Mouse (Mus musculus): Measurements from ENCODE around the gene Trim6.
A peak's percentile ranks its signal among the peaks of the same experiment; 100 is the strongest.
"Not testable (repeated sequence)": the region's sequence is repeated elsewhere in the genome, so short reads cannot be mapped to it uniquely, and the experiment has no call there.

Gene Trim6

DNA sequence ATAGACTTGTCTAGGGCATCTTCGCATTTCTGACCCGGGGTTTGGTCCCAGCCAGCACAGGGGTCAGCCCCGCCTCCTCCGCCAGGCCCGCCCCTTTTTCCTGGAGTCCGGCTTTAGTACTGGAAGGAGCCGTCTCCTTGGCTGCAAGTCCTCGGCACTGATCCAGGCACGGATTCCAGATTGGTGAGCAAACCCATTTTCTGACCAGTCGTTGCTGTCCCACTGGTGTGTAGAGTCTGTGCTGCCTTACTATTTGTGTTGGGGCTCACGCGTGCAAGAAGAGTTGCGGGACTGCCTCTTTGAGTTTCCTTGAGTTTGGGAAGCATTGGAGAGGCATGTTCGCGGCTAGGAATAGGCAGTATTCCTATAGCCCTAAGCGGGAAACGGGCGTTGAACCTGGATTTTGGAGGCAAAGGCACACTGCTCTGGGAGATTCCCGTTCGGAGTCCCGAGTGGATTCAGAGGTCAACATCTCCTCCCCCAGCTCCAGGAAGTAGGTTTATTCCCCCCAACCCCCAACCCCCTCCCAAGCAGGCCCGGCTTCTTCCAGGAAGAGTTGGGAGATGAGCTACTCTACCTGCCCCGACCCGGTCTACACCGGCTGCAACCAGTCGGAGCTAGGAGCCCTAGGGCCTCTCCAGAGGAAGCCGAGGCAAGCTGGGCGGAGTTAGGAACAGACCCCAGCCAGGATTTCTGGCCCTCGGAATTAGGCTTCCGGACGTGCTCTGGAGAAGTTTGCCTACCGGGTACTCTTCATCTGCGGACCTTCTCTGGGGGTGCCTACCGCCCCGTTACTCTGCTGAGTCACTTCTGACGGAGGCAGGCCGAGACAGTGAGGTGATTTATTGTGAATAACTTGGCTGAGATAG is at the start of gene Trim6:
Gene Trim6 (plus strand): TSS at position 93 of the 869 bp plus-strand sequence.
- DNase-seq (ENCODE audit: low spot score), result peak; percentile 62

GRCm38 (mm10) chr7:104169634-104170204 is 48.9 kb upstream of the Trim6 start:
- no peak for DNase-seq (ENCODE audit: low spot score)

GRCm38 (mm10) chr7:104175085-104175484 is 43.5 kb upstream of the Trim6 start:
- no peak for DNase-seq (ENCODE audit: low spot score)

GRCm38 (mm10) chr7:104178422-104179054 is 40.1 kb upstream of the Trim6 start:
- DNase-seq (ENCODE audit: low spot score), result no peak

DNA sequence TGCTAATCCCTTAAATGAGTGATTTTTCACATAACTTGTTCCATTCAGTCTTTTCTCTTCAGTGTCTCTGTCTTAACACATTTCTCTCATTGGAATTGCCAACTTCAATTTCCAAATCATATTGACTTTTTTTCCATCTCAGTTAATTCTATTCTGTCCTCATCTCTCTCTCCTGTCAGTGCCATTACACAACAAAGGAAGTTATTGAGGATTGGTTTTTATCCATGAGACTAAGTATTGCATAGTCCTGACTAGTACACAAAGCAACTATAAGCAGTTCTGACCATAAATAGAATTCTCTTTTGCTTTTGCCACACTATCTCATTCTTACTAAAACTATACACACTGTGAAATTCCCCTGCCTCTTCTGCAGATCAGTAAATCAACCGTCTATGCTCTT is 39.5 kb upstream of the Trim6 start:
- no peak for DNase-seq (ENCODE audit: low spot score)

GRCm38 (mm10) chr7:104183292-104183691 is 35.3 kb upstream of the Trim6 start, which contains the start of gene Olfr648:
TSS of gene Olfr648 (minus strand) at chr7:104183392.
- no peak for DNase-seq (ENCODE audit: low spot score)

GRCm38 (mm10) chr7:104191275-104191674 is 27.3 kb upstream of the Trim6 start:
- DNase-seq (ENCODE audit: low spot score), result no peak

DNA sequence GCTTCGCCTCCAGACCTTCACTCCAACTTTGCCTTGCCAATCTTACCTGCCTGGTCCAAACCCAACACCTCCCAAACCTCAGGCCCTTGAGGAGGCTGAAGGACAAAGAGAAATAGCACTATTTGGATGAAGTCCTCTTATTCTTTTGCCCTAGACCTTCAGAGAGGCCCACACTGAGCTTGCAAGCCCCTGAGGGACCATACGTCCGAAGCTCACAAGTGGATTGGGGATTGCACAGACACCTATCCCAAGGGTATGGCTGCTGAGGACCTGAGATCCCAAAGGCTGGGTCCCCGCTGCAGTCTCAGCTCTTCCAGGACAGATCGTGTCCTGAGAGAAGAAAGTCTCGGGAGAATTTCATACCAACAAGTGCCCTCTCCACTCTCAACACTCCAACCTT is 22.7 kb upstream of the Trim6 start, which contains the start of gene Olfr649:
Gene Olfr649 (minus strand): TSS at position 101 of the 400 bp plus-strand sequence.
- no peak for DNase-seq (ENCODE audit: low spot score)

DNA sequence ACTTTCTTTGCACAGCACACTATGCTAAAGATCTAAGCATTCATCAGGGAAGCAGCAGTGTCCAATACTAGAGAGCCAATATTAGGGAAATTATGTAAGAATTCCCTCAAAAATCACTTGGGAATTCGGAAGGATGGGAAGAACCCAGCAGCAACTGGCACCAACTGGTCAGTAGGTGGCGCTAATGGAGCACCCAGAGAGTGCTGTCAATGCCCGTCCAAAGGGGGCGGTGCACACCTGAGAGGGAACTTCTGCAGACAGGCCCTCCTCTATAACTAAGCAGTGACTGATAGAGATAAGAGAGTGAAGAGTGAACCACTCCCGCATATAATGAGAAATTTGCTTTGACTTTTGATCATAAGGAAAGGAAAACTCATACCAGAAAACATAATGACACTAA is 18.8 kb upstream of the Trim6 start:
- peak; percentile 51 for DNase-seq (ENCODE audit: low spot score)

GRCm38 (mm10) chr7:104206197-104206596 is 12.4 kb upstream of the Trim6 start:
- DNase-seq (ENCODE audit: low spot score), result no peak

DNA sequence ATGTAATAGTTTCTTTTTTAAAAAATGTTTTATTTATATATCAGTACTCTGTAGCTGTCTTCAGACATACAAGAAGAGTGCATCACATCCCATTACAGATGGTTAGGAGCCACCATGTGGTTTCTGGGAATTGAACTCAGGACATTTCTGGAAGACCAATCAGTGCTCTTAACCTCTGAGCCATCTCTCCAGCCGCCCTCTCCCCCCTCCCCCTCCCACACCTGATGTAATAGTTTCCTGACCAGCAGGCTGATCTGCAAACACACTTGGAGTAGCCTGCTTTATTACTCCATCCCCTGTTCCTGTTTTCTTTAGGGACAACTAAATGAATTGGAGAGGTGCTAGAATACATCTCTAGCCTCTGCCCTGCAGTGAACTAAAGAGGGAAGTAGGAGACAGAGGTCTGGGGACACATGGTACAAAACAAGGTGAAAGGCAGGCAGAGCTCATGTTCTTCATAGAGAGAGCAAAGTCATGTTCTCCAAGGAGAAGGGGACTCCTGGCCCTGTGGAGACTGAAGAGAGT is 2.5 kb upstream of the Trim6 start:
- no peak for DNase-seq (ENCODE audit: low spot score)

- DNase-seq (ENCODE audit: low spot score), result no peak
Observed at GRCm38 (mm10) chr7:104217881-104218280, 712 bp upstream of the Trim6 start.

DNA sequence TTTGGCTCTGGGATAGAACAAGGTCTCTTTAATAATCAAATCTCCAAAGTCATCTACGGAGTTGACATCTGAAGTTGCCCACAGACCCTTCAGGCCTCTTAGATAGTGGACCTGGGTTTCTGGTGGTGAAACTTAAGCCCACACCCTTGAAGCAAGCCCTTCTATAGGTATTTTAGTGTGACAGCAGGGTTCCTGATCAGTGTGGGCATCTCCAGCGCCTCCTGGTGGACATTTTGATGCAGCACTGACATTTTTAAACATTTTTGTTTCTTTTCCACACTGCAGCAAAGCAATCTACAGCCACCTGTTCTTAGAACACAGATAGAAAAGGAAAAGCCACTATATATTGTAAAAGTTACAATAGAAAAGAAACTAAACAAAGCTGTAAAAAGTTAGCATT is 12.6 kb downstream of the Trim6 start:
- peak; percentile 29 for DNase-seq (ENCODE audit: low spot score)

- no peak for DNase-seq (ENCODE audit: low spot score)
Observed at GRCm38 (mm10) chr7:104240857-104241256, 22.3 kb downstream of the Trim6 start.

- no peak for DNase-seq (ENCODE audit: low spot score)
Observed at GRCm38 (mm10) chr7:104243616-104244015, 25.0 kb downstream of the Trim6 start.

GRCm38 (mm10) chr7:104244287-104245181 is 25.9 kb downstream of the Trim6 start, which contains the start of gene Trim34a:
TSS of gene Trim34a (plus strand) at chr7:104244457.
- peak; percentile 34 for DNase-seq (ENCODE audit: low spot score)

DNA sequence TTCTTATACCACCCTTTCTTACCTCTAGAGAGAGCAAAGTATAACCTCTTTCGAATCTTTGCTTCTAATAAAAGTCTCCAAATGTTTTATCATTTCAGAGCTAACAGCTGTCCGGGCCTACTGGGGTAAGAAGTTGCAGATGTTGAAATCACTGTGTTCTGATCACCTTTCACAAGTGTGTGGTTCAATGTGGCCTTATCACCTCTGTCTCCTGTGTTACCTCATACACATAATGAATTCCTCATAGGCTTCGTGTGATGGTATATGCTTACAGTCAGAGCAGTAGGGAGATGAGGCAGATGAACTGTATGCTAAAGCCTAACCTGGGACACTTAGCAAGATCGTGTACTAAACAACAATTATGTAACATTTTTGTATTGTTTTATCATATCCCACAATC is 41.8 kb downstream of the Trim6 start:
- DNase-seq (ENCODE audit: low spot score), result not testable (repeated sequence)

DNA sequence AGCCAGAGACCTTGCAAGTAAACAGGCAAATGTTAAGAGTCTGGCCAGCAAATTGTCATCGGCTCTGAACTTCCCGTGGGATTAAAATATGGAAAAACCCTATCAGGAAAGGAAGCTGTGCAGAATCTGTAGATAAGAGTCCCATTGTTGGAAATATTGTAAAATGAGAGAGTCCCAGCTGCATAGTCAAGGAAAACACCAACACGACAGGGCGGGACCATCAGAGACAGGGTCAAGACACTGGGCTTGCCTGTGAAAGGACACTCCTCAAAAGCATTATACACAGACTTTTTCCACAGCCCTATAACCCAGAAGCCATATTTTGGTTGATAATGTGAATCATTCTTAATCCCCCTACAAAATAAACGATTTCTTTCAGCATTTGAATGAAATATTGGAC is 46.7 kb downstream of the Trim6 start:
- DNase-seq (ENCODE audit: low spot score), result not testable (repeated sequence)

- DNase-seq (ENCODE audit: low spot score), result not testable (repeated sequence)
Observed at GRCm38 (mm10) chr7:104279361-104279760, 60.8 kb downstream of the Trim6 start.
